Mouse (Mus musculus) embryonic fibroblast, embryonic 13.5 days (primary cell): ENCODE measurements around the gene Nos1. TPM values are rescaled to one million over a fixed set of nuclear protein-coding genes. Genes with fewer than 3 reads are reported as not detected.

ENCODE experiments used
- H3K27ac ChIP-seq: 2 replicates; pipeline ENCODE4 v1.5.1; 2012; ENCODE audit warnings: low read length, control low read depth, inconsistent platforms; ENCODE audit not compliant: insufficient read depth
- H3K4me1 ChIP-seq: 2 replicates; pipeline ENCODE4 v1.6.1; 2011; ENCODE audit warnings: low read length; ENCODE audit not compliant: control insufficient read depth, insufficient read depth
- H3K4me3 ChIP-seq: 2 replicates; pipeline ENCODE4 v1.5.1; 2011; ENCODE audit warnings: mild to moderate bottlenecking, control low read depth, low read length; ENCODE audit not compliant: insufficient read depth
- CTCF ChIP-seq: IDR thresholded peaks from 2 replicates; pipeline ENCODE4 v1.5.1; 2011; ENCODE audit warnings: mild to moderate bottlenecking, control low read depth, low read length, moderate library complexity, borderline replicate concordance; ENCODE audit not compliant: insufficient read depth
- POLR2A ChIP-seq: IDR thresholded peaks from 2 replicates; pipeline ENCODE4 v1.6.1; 2011; ENCODE audit warnings: low read depth, mild to moderate bottlenecking, control low read depth, low read length, moderate library complexity
- polyA plus RNA-seq: library from polyadenylated mRNA; stranded (reverse); fragments of >200 nt; gene quantifications from 2 replicates; pipeline ENCODE4 v1.2.4, GENCODE M21; 2011; ENCODE audit warnings: low read depth; ENCODE audit not compliant: missing spikeins, insufficient read length

Gene Nos1
- polyA plus RNA-seq, 1 experiment, result 0.14 TPM

- TF ChIP-seq POLR2A (no peak), CTCF (no peak)
- H3K4me1 ChIP-seq, result no peaks in the 10 kb centered on the region
- no peak overlapping the region for H3K27ac ChIP-seq
- no peak overlapping the region for H3K4me3 ChIP-seq
Measured at GRCm38 (mm10) chr5:117837731-117838130, 56.9 kb downstream of the Nos1 start.

- H3K4me3 ChIP-seq, result no peak overlapping the region
- H3K27ac ChIP-seq, result no peak overlapping the region
- H3K4me1 ChIP-seq, result no peaks in the 10 kb centered on the region
- TF ChIP-seq POLR2A, result no peak
- TF ChIP-seq CTCF, result no peak
Measured at GRCm38 (mm10) chr5:117839501-117839900, 58.7 kb downstream of the Nos1 start.

GRCm38 (mm10) chr5:117840203-117840602, 59.4 kb downstream of the Nos1 start:
- H3K4me3 ChIP-seq, result no peak overlapping the region
- no peaks in the 10 kb centered on the region for H3K4me1 ChIP-seq
- TF ChIP-seq CTCF (no peak), POLR2A (no peak)
- H3K27ac ChIP-seq, result no peak overlapping the region

- no peak overlapping the region for H3K4me3 ChIP-seq
- TF ChIP-seq CTCF (no peak), POLR2A (no peak)
- H3K4me1 ChIP-seq, result no peaks in the 10 kb centered on the region
- H3K27ac ChIP-seq, result no peak overlapping the region
Measured at GRCm38 (mm10) chr5:117840988-117841387, 60.2 kb downstream of the Nos1 start.

DNA sequence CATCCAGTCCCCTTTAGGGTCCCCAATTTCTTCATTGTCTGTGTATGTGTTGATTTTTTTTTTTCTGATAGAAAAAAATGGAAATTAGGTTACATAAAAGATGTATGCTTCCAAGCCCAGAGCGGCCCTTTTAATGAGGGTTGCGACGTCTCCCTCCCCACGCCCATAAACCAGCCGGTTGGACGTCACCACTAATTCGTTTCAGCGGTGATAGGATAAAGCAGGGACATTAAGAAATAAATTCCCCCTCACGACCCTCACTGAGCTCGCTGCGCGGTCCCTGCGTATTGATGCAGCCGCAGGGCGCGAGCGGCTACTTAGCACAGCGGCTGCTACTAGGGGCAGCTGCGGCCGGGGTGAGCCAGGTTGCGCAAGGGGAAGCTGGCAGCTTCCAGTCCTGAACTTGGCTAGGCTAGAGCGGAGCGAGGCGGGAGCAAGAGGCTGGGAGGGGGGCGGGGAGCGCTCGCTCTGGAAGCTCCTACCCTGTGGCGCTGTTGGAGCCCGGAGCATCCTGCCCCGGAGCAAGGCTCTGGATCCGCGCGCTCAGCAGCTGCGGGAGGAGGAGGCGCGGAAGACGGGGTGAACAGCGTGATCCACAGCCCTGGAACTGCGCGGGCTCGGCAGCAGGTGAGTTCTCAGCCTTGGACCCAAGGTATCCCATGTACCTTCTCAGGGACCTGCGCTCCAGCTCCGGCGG, 61.0 kb downstream of the Nos1 start:
- Histone ChIP-seq H3K4me3 (no peak overlapping the region), H3K4me1 (no peaks in the 10 kb centered on the region), H3K27ac (no peak overlapping the region)
- TF ChIP-seq CTCF (no peak), POLR2A (no peak)

DNA sequence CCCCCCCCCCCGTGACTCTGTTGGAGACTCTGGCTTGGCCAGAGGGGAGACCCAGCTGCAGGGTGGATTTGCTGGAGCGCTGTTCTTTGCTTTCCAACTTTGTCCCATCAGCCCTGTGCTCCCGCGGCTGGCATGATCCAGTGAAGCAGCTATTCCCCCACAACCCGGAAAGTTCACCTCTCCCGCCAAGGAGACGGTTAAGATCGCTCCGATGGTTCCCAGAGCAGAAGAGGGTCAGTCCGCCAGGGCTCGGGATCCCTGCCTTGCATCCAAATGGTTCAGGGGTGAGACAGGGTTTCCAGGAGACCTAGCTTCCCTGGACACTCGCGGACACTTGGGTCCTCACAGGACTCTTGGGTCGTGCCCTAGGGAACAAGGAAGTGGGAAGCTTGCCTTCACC, 61.9 kb downstream of the Nos1 start:
- H3K27ac ChIP-seq, result no peak overlapping the region
- H3K4me1 ChIP-seq, result no peaks in the 10 kb centered on the region
- TF ChIP-seq POLR2A (no peak), CTCF (no peak)
- no peak overlapping the region for H3K4me3 ChIP-seq

DNA sequence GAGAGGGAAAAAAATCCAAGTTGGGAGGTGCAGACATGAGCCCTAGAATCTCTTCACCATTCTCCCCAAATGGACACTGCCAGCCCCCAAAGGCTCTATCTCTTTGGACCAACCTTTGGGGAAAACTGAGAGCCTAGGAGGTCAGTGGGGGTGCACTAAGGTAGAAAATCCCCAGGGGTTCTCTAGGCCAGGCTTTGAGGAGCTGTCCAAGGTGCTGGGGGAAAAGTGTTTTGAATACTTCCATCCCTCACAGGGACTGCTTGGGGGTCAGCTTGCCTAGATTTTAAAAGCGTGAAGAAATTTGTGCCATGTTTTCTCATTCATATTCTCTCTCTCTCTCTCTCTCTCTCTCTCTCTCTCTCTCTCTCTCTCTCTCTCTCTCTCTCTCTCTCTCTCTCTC, 63.8 kb downstream of the Nos1 start:
- Histone ChIP-seq H3K4me1 (no peaks in the 10 kb centered on the region), H3K4me3 (no peak overlapping the region), H3K27ac (no peak overlapping the region)
- TF ChIP-seq CTCF, result no peak
- no peak for TF ChIP-seq POLR2A

DNA sequence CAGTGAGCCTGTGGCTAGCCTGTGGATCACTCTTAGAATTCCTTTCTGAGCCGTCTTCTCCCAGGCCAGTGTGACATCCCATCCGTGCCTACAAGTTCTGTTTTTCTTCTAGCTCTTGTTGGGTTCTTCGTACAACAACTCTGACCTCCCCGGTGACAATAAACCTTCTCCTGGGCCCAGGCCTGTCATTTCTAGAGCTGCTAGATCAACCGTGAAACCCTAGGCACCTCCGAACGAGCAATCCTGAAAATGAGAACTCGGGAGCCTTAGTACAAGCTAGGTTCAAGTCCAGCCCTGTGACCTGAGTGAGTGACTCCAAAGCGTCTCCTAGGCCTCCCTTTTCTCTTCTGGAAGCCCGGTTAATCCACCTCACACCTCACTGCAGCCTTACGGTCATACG, 69.6 kb downstream of the Nos1 start:
- H3K4me3 ChIP-seq, result no peak overlapping the region
- TF ChIP-seq POLR2A (no peak), CTCF (no peak)
- H3K4me1 ChIP-seq, result no peaks in the 10 kb centered on the region
- no peak overlapping the region for H3K27ac ChIP-seq

GRCm38 (mm10) chr5:117853741-117854140, 72.9 kb downstream of the Nos1 start:
- Histone ChIP-seq H3K4me3 (no peak overlapping the region), H3K27ac (no peak overlapping the region), H3K4me1 (no peaks in the 10 kb centered on the region)
- no peak for TF ChIP-seq POLR2A
- TF ChIP-seq CTCF, result no peak

GRCm38 (mm10) chr5:117864588-117865300, 83.9 kb downstream of the Nos1 start:
- H3K4me1 ChIP-seq, result no peaks in the 10 kb centered on the region
- H3K27ac ChIP-seq, result no peak overlapping the region
- no peak overlapping the region for H3K4me3 ChIP-seq
- no peak for TF ChIP-seq CTCF
- TF ChIP-seq POLR2A, result no peak

GRCm38 (mm10) chr5:117865876-117866275, 85.0 kb downstream of the Nos1 start:
- Histone ChIP-seq H3K27ac (no peak overlapping the region), H3K4me3 (no peak overlapping the region), H3K4me1 (no peaks in the 10 kb centered on the region)
- no peak for TF ChIP-seq CTCF
